Mouse (Mus musculus) ovary, postnatal 36 days (tissue): ENCODE measurements around the gene Ptprd.
"Not testable (repeated sequence)": the region's sequence is repeated elsewhere in the genome, so short reads cannot be mapped to it uniquely, and the experiment has no call there.

Source experiments
- DNase-seq: peaks from one replicate; pipeline ENCODE4 v3.0.0; 2022; ENCODE audit warnings: low spot score, mixed read lengths

The Ptprd gene

DNA sequence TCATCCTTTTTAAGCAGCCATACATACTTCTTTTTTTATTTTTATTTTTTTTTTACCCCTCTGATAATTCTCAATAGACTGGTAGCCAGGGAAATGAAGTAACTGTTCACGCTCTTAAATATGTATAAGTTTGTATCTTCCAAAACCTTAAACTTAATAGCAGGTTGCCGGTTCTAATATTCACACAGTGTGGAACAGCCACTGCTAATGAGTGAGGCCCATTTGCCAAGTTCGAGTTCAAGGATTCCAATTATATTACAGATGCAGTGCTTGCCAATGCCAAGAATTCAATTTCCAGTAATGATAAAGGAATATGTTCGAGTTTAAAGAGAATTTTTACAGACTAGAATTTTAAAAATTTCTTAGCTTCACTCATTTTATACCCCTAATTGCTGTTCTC, 322.3 kb downstream of the Ptprd start:
- no peak for DNase-seq

DNA sequence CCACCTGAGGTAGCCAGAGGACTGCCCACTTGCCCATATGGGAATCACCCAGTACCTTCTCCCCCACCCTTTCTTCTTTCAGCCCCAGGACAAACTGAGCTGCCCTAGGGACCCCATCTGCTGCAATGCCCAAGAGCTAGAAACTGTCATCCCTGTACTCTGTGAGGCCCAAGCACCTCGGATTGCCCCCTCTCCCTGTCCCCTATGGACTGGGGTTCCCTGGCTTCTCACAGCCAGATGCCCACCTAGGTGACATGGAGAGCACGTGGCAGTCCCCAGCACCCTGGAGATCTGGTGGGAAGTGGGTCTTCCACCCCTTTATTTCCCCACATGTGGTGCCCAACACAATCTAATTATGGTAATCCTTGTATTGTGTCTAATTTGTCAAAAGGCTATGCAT, 331.5 kb downstream of the Ptprd start:
- no peak for DNase-seq

DNA sequence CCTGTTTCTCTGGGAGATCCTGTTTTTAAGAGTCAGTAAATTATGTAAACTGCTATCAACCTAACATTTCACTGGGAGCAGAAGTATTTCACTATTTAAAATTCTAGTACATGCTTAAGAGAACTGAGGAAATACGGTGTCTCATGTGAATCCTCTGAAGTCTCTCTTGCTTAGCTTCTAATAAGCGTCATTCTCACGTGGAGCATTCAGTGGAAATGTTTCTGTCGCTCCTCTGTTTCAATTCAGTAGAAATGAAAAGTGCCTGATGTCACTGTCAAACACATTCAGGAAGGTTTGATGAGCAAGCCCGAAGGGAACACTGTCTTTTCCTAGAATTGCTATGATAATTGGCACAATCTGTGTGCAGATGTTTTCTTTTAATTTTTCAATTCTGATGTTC, 350.5 kb downstream of the Ptprd start:
- no peak for DNase-seq

DNA sequence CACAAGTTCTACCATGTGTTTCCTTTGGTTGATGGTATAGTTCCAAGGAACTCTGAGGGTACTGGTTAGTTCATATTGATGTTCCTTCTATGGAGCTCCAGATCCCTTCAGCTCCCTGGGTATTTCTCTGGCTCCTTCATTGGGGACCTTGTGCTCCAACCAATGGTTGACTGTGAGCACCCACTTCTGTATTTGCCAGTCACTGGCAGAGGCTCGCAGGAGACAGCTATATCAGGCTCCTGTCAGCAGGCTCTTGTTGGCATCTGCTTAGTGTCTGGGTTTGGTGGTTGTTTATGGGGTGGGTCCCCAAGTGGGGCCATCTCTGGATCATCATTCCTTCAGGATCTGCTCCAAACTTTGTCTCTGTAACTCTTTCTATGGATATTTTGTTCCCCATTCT, 414.4 kb downstream of the Ptprd start:
- not testable (repeated sequence) for DNase-seq

DNA sequence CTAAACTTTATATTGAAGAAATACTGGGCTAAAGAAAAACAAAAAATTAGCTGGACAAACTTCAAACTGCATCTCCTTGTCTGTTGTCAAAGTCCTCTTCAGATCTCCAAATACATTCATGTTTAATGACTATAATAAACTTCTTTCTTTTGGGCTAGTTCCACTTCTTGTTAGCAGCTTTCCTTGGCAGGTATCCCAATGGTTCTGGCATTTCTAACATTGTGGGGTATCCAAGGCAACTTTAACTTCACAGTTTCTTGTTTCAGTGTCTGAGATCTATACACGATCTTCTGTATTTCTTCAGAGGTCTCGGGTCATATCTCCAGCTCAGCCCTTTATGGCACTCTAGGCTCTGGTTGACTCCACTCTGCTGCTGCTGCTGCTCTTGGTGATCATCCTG, 434.5 kb downstream of the Ptprd start:
- DNase-seq: no peak

DNA sequence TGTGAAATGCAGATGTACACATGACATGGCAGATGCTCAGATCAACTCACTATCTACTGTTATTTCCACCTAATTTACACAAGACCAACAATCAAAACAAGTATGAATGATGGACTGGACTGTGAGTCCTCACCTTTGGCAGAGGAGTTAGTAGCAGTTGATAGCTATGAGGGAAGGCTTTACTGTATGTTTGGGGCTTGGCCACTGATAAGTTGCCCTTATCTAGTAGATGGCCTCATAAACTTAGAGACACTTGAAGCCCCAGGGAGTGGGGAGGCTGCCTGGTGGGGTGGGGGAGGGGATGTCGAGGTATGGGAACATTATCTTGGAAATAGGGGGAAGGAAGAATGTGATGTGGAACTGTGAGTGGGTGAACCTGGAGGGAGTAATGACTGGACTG, 448.0 kb downstream of the Ptprd start:
- DNase-seq: no peak

DNA sequence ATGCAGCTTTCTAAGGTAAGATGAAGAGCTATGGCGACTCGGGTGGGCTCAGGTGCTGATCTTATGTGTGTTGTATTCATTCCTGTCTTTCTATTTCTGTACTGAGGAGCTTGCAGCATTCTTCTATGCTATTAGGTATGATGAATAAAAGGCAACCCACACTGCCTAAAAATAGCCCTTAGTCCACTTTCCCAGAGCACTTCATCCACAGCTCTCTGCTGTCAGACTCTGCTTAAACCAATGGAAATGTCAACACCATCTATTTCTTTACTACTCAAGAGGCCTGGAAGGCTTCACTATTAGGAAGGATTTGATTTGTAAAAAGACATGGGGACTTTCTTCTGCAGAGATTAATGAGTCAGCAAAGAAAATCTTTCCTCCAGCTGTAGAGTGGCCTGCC, 468.4 kb downstream of the Ptprd start:
- no peak for DNase-seq

DNA sequence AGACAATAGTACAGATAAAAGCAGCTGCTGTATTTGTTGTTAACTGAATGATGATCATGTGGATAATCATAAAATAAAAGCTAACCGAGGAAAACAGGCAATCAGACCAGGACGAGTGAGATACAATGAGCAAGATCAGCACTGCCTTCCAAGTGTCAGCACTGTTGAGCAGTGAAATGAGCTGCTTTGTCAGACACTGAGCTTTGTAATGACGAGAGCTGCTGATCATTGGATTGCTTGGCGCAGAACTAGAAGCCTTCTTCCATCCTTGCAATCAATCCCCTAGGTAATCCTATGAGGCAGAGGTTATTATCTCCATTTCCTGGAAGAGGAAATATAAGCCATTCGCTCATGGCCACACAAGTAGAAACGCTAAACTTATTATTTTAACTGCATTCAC, 489.9 kb downstream of the Ptprd start:
- no peak for DNase-seq

DNA sequence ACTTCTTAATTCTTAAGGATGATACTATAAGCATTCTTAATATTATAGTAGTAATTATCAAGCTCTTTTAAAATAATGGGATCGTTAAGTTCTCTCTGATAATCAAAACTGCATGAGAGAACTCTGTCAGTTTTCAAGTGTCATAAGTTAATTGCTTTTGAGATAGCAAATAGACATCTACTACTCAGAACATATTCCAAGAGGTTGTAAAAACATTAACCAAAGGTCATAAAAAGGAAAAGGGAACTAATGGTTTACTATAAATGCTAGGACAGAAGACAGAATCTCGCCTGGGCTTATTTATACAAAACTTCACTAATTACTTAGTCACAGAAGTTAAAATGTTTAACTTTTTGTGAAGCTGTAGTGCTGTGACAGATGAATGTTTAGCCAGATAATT, 494.0 kb downstream of the Ptprd start:
- DNase-seq: no peak

DNA sequence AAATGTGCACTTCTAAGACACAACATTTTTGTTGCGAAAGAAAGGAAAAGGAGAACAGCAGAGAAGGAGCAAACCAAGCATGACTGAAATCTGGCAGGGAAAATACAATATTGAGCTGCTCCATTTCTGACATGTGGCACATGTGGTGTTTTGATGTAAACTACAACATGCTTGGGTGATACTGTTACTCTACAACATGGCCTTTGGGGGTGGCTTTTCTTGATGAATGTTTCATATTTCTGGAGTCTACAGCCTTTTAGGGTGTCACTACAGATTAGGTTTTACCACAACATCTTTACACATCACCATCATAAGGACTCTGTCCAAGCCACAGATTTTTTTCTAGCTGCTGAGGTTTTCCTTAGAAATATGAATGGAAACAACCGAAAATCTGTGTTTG, 501.5 kb downstream of the Ptprd start:
- no peak for DNase-seq

DNA sequence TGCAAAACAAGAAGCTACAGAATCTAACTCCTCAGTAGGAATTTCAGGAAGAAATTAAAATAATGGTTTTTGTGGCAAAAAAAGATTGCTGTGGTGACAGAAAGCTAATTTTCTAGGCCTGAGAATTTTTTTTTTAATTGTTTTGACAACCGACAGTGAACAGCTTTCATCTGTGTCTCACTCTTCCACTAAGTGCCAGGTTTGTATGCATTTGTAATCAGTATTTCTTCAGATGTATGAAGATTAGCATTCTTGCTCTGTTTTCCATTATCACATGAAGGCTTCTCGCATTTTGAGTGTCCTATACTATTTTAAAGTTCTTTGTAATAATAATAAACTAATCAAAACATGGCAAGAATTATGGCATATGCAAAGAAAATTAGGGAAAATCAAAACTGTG, 513.5 kb downstream of the Ptprd start:
- no peak for DNase-seq

DNA sequence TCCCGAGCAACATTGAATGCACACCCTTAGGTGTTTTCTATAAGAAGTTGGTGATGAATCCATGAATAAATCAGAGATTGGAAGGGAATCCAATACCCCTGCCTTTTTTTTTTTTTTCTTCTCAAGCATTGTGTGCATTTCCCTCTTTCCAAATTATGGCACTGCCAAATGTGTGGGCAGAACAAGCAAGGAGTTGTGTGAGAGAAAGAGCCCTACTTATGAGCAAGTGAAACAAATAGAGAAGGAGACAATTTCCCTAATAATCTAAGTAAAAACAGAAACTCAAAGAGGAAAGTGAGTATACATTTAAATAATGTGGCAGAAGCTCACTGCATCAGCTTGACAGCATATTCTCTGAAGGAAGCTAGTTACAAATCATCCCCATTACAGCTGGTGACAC, 536.0 kb downstream of the Ptprd start:
- no peak for DNase-seq

DNA sequence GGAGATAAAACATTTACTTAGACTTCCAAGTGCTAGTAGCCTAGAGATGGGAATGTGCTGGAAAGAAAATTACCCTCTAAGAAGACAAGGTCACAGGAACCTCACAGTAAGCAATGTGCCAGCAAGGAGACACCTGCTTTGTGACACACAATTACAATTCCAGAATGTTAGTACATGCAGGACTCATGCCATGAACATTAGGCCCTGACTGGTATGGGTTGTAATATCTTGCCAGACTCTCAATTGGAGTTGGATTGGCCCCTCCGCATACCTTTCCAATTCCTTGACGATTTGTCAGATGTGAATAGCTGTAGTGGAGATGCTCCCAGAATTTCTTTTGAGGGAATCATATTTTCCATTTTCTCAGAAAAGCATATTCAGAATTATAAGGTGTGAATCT, 547.0 kb downstream of the Ptprd start:
- DNase-seq: no peak

DNA sequence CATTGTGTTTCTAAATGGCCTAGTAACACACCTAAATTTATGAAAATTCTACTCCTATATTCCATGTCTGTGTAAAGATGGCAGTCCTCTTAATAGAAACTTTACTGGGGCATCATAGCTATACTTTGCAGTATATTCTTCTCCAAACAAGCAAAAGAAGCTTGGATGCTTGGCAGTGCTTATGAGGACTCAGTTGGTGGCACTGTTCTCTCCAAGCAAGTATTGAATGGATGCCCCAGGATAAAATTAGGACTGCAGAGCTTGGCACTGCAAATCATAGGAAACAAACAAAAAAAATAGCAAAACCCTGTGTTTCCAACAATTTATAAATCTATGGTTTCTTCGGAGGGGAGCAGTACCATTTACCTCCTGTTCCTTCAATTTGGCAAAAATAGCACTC, 549.5 kb downstream of the Ptprd start:
- DNase-seq: no peak

DNA sequence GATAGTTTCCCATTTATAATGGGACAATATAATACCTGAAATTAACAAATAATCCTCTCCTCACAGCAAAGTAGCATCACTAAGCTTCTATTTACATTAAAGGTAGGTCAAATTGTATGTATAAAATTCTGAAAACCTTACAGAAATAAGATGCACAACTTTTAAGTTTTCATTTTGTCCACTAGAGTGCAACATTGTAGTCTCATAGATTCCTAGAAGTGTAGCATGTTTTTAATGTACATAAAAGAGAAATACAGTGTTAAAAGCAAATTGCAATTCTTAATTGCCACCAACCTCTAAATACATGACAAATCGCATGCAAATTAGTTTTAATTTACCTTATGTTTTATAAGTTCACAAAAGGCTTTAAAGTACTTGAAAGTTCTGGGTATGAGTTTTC, 556.1 kb downstream of the Ptprd start:
- DNase-seq: no peak

DNA sequence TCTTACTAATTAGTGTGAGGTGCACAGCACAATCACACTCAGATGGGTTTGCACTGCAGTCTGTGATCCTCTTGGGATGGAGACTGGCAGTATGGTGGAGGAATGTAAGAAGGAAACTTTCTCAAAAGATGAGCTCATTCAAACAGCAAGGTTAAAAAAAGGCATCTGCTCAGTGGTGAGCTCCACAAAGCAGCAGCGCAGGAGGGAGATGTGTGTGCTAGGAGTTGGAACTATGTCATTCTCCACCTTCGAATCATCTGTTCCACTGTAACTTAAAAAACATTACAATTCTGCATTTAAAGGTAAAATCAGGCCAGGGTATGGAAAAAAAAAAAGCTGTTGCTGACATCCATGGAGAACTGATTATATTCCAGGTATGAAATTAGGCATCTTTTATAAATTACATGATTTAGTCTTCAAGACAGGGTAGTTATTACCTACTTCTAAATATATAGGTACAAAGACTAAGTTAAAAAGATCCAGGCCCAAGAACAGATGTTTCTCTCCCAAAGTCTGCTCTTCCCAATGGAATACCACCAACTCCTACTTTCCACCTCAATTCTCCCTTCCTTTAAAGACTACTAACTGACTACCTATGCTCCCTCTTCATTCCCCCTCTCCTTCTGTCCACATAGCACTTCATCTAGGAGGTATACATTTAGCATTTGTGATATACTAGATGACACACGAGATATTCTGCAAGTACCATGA, 562.0 kb downstream of the Ptprd start:
- DNase-seq: no peak

DNA sequence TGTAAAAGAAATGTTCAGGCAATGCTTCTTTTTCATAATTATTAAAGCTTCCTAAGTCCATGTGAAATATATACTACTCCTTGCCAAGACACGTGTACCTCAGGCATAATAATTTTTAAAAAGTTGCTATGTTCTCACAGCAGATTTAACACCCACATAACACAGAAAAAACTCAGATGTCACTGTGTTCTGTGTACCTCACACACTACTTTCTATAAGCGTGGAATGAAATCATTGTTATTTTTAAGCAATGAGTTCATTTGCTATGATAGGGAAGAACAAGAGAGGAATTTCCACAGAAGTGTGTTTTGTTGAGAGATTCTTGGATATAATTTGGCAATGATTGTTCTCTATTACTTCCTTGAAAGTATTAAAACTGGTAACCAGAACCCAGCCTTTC, 562.9 kb downstream of the Ptprd start:
- no peak for DNase-seq

DNA sequence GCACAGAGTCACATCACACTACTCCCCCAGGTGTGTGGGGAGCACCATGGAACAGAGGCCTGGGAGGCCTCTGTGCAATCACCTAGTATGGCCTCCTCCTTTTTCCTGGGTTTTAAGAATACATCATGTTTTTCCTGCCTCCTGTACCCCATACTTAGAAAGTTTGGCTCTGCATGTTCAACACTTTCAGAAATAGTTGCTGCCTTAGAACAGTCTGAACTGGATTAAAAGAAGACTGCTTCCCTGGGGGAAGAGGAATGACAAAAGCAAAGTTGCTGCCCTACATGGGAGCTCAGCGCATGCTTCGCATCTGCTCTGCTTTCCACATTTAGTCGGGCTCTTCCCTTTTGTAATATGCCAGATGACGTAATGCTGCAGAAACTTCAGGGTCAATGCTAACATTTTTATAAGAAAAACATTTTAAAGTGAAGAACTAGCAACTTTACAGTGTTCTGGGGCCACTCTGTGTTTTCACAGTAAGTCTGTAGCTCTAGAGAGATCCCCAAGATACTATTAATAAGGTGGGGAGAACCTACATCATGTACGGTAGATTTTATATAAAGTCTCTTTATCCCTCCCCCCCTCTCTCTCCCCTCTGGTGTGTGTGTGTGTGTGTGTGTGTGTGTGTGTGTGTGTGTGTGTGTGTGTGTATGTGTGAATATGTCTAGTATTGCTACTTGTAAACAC, 564.2 kb downstream of the Ptprd start:
- no peak for DNase-seq

DNA sequence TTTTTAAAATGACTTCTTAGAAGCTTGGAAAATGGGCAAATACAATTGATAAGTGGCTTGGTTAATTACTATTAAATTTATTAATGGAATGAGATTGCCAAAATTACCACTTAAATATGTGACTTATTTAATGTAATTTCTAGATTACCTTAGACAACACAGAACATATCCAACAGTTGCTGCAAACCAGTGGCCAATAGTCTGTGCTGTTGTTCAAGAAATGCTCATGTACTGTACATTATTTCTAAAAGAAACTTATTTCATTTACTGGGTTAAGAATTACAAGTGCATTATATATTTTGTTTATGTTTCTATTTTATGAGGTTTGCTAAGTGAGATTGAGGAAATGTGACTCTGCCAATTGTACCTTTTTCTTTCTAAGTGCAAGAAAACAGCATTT, 567.3 kb downstream of the Ptprd start:
- no peak for DNase-seq

DNA sequence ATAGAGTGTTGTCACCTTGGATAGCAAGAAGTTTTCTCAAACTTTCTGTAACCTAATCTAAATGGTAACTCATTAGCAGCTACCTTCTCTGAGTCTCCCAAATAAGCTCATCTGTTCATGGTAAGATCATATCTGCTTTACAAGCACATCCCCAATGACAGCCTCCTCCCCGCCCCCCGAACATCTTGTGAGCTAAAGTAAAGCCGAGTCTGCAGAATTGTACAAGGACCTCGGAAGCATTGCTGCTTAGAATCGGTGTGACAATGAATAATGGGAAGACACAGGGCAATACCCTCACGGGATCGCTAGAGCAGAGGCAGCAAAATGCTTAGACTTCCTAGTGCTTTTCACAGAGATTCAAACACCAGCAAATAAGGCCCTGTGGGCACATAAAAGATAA, 571.7 kb downstream of the Ptprd start:
- no peak for DNase-seq

DNA sequence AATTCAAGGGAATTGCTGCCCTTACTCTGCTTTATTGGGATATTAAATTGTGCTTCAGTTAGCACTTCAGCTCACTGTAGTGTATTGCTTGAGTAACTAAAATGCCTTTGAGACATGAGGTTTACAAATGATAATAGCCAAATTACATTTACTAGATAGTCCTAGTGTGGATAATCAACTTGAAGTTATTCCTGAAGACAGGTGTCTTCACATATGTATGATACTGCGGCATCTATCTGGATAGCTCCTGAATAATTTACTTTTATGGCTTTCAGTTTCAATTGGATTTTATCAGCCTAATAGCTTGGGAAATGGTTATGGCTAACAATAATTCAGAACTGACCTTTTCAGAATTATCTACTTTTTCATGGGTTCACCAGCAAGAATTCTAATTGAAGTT, 598.6 kb downstream of the Ptprd start:
- no peak for DNase-seq

DNA sequence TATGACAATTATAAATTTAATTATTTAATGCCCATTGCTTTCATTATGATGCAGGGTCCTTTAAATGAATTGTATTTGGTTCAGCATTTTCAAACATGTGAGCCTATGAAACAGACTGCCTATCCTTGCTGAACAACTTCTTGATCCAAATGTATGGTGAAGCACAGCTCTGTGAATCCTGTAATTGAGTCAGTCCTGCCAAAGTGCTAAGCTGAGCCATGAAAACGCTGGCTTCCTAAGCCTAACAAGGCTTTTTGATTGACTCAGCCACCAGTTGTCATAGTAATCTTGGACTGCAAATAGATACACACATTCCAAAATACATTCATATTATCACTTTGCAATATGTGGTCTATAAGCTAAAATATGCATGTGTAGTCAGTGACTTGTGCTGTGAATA, 625.1 kb downstream of the Ptprd start:
- DNase-seq: no peak

DNA sequence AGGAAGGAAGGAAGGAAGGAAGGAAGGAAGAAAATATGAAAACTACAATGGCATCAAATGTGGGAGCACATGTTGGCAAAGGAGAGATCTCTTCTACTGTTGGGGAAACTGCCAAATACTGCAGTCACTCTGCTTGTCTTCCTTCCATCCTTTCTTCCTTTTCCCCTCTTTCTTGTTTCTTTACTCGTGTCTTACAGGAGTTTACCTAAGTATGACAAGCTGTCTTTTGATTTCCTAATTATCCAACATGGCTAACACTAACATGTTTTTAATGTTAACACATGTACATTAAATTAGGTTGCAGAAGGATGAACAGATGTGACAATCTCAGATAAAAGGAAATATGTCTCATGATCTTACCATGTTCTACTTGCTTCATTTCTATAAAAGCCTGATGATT, 625.5 kb downstream of the Ptprd start:
- no peak for DNase-seq
